Mouse (Mus musculus) left cerebral cortex, postnatal 25 days (tissue): Measurements from ENCODE around the gene Adarb1. TPM values are rescaled to one million over a fixed set of nuclear protein-coding genes. Genes with fewer than 3 reads are reported as not detected.

Experiments used
- DNase-seq, 2 experiments: peaks; one replicate each; pipeline ENCODE4 v3.0.0; 2022; ENCODE audit warnings: low spot score in 2 of 2, mixed read lengths in 1 of 2
- intact Hi-C: fragments of 180-260 bp; cut with DNase I; formaldehyde crosslinking; loops from one replicate; pipeline ENCODE4 v1.15.1; 2025
- total RNA-seq, 2 experiments: library from RNA; stranded (reverse); gene quantifications; 2 replicates each; pipeline ENCODE4 v1.2.3; 2021

Gene Adarb1
- total RNA-seq, 2 experiments from 2014 or later, result 123 to 147 TPM

- DNase-seq, result no peak
- intact Hi-C loops, result no loop called here
Measured at GRCm38 (mm10) chr10:77397056-77397642, 20.9 kb downstream of the Adarb1 start.

GRCm38 (mm10) chr10:77396015-77396414 is 22.1 kb downstream of the Adarb1 start:
- no peak for DNase-seq
- intact Hi-C loops, result no loop called here

GRCm38 (mm10) chr10:77391072-77391471 is 27.0 kb downstream of the Adarb1 start:
- no peak for DNase-seq
- intact Hi-C loops, result no loop called here

- DNase-seq, result no peak
- intact Hi-C loops, result no loop called here
Measured at GRCm38 (mm10) chr10:77387558-77387957, 30.5 kb downstream of the Adarb1 start.

- DNase-seq, result no peak
- intact Hi-C loops, result no loop called here
Measured at GRCm38 (mm10) chr10:77385731-77386130, 32.3 kb downstream of the Adarb1 start.

- DNase-seq, result peak; percentile 47 to 86
- intact Hi-C loops, result no loop called here
Measured at GRCm38 (mm10) chr10:77383045-77383444, 35.0 kb downstream of the Adarb1 start.

- no peak for DNase-seq
- intact Hi-C loops, result no loop called here
Measured at GRCm38 (mm10) chr10:77381191-77381590, 36.9 kb downstream of the Adarb1 start.

GRCm38 (mm10) chr10:77380716-77381115 is 37.4 kb downstream of the Adarb1 start:
- intact Hi-C loops, result no loop called here
- no peak for DNase-seq

GRCm38 (mm10) chr10:77379199-77379598 is 38.9 kb downstream of the Adarb1 start:
- intact Hi-C loops, result no loop called here
- DNase-seq, result no peak

GRCm38 (mm10) chr10:77376056-77376455 is 42.0 kb downstream of the Adarb1 start:
- DNase-seq, result no peak
- intact Hi-C loops, result no loop called here

GRCm38 (mm10) chr10:77374948-77375347 is 43.1 kb downstream of the Adarb1 start:
- intact Hi-C loops, result no loop called here
- no peak for DNase-seq

- intact Hi-C loops, result no loop called here
- DNase-seq, result no peak
Measured at GRCm38 (mm10) chr10:77374407-77374806, 43.7 kb downstream of the Adarb1 start.

GRCm38 (mm10) chr10:77370129-77370528 is 47.9 kb downstream of the Adarb1 start:
- intact Hi-C loops, result loop anchor here (2.0 kb wide), 1 partner anchor 47 kb away; no protein-coding TSS in a partner anchor
- no peak for DNase-seq

- no peak for DNase-seq
- intact Hi-C loops, result no loop called here
Measured at GRCm38 (mm10) chr10:77367973-77368372, 50.1 kb downstream of the Adarb1 start.

- intact Hi-C loops, result no loop called here
- DNase-seq, result no peak
Measured at GRCm38 (mm10) chr10:77366959-77367358, 51.1 kb downstream of the Adarb1 start.

- intact Hi-C loops, result no loop called here
- DNase-seq, result peak in 1 of 2 experiments; percentile 67
Measured at GRCm38 (mm10) chr10:77365212-77365611, 52.9 kb downstream of the Adarb1 start.

GRCm38 (mm10) chr10:77360486-77360885 is 57.6 kb downstream of the Adarb1 start:
- intact Hi-C loops, result no loop called here
- DNase-seq, result no peak

GRCm38 (mm10) chr10:77357957-77358356 is 60.1 kb downstream of the Adarb1 start:
- intact Hi-C loops, result loop anchor here (5.0 kb wide), 1 partner anchor 149 kb away; no protein-coding TSS in a partner anchor
- DNase-seq, result no peak

GRCm38 (mm10) chr10:77353031-77353745 is 64.9 kb downstream of the Adarb1 start:
- peak; percentile 86 to 93 for DNase-seq
- intact Hi-C loops, result loop anchor here (2.0 to 5.0 kb wide), 2 partner anchors 70 to 221 kb away; no protein-coding TSS in a partner anchor

GRCm38 (mm10) chr10:77342842-77343241 is 75.2 kb downstream of the Adarb1 start:
- intact Hi-C loops, result loop anchor here (2.0 kb wide), 1 partner anchor 28 kb away; no protein-coding TSS in a partner anchor
- DNase-seq, result peak; percentile 28 to 80

GRCm38 (mm10) chr10:77341711-77342110 is 76.4 kb downstream of the Adarb1 start:
- peak in 1 of 2 experiments; percentile 80 for DNase-seq

More at GRCm38 (mm10) chr10:77341711-77342110, 76.4 kb downstream of the Adarb1 start:
- intact Hi-C loops, result loop anchor here (2.0 kb wide), 1 partner anchor 27 kb away; no protein-coding TSS in a partner anchor
